Mouse (Mus musculus) erythroblast, embryonic 14.5 days (primary cell): ENCODE results near the gene Nfatc3.

Experiments
- GATA1 ChIP-seq: IDR thresholded peaks from 2 replicates; pipeline ENCODE4 v1.6.1; 2012; ENCODE audit warnings: low read length, inconsistent platforms, mixed read lengths
- TAL1 ChIP-seq: IDR thresholded peaks from 3 replicates; pipeline ENCODE4 v1.6.1; 2012; ENCODE audit warnings: low read length, inconsistent platforms, mixed read lengths

DNA sequence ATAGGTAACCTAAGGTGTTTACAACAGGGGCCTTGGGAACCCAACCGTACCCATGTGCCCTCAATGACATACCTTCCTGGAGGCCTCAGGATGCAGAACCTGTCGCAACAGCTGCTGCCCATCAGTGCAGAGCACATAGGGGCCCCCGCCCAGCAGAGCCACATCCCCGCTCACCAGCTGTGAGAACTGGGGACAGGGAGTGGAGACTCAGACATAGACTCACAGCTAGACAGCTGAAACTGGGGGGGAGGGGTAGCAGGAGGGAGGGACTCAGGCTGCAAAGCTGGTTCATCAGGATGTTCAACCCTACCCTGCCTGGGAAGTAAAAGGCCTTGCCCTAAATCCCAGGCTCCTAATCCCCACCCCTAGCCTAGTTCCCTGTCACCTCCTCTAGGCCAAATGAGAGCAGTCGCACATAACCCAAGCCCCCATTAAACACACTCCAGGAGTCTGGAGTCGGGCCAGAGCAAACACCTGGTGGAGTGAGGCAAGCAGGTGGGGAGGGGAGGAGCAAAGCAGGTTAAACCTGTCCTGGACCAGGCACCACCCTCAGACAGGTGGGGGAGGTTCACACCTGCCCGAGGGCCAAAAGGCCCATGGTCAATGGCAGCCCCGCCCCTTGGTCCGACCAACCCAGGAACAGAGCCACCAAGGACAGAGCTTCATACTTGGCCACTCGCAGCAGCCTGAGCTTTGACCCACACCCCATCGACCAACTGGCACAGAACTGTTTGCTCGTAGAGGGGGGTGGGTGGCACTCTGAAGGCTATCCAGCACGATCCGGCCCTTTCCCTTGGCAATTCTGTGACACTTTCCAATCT, 76.3 kb downstream of the Nfatc3 start:
- TF ChIP-seq TAL1 = no peak
- TF ChIP-seq GATA1 = no peak
